Mouse (Mus musculus): ENCODE data around the gene Tmem217. TPM values are rescaled to one million over a fixed set of nuclear protein-coding genes. Genes with fewer than 3 reads are reported as not detected.

The Tmem217 gene
- polyA plus RNA-seq, 1 experiment from 2014 or later, result 1.5 TPM

- peaks cover 88% of the 10 kb centered on the region for H3K36me3 ChIP-seq
- 86% methylated on average over 4 of the region's 4 CpGs for WGBS
These were observed 27.5 kb upstream of the Tmem217 start for GRCm38 (mm10) chr17:29579579-29580126.

GRCm38 (mm10) chr17:29569831-29570230 is 17.6 kb upstream of the Tmem217 start:
- 88% methylated on average over 6 of the region's 6 CpGs for WGBS
- Histone ChIP-seq H3K4me3 (no peak overlapping the region), H3K36me3 (peaks cover 86% of the 10 kb centered on the region)

More at GRCm38 (mm10) chr17:29579579-29580126, 27.5 kb upstream of the Tmem217 start:
- Histone ChIP-seq H3K27ac (no peak overlapping the region), H3K27me3 (ENCODE audit: insufficient read depth, poor library complexity, severe bottlenecking) (no peaks in the 10 kb centered on the region), H3K9me3 (no peaks in the 10 kb centered on the region), H3K4me1 (peaks cover 14% of the 10 kb centered on the region; the same call in 1 of the 2 replicates), H3K4me3 (no peak overlapping the region)
- DNase-seq (ENCODE audit: low spot score), result no peak

GRCm38 (mm10) chr17:29568435-29568834 is 16.2 kb upstream of the Tmem217 start:
- DNase-seq (ENCODE audit: low spot score), result no peak
- Histone ChIP-seq H3K27ac (no peak overlapping the region), H3K27me3 (ENCODE audit: insufficient read depth, poor library complexity, severe bottlenecking) (no peaks in the 10 kb centered on the region), H3K4me1 (no peaks in the 10 kb centered on the region), H3K36me3 (peaks cover 85% of the 10 kb centered on the region), H3K4me3 (no peak overlapping the region), H3K9me3 (no peaks in the 10 kb centered on the region)
- WGBS, result 90% methylated on average over 15 of the region's 15 CpGs

More at GRCm38 (mm10) chr17:29569831-29570230, 17.6 kb upstream of the Tmem217 start:
- H3K4me1 ChIP-seq, result peaks cover 3% of the 10 kb centered on the region; the same call in 1 of the 2 replicates
- DNase-seq (ENCODE audit: low spot score), result no peak
- H3K27ac ChIP-seq, result no peak overlapping the region
- H3K27me3 ChIP-seq (ENCODE audit: insufficient read depth, poor library complexity, severe bottlenecking), result no peaks in the 10 kb centered on the region
- no peaks in the 10 kb centered on the region for H3K9me3 ChIP-seq

GRCm38 (mm10) chr17:29565521-29565920 is 13.3 kb upstream of the Tmem217 start:
- Histone ChIP-seq H3K27ac (no peak overlapping the region), H3K4me1 (no peaks in the 10 kb centered on the region), H3K9me3 (no peaks in the 10 kb centered on the region), H3K27me3 (ENCODE audit: insufficient read depth, poor library complexity, severe bottlenecking) (no peaks in the 10 kb centered on the region), H3K36me3 (peaks cover 56% of the 10 kb centered on the region), H3K4me3 (no peak overlapping the region)
- 97% methylated on average over 5 of the region's 5 CpGs for WGBS
- no peak for DNase-seq (ENCODE audit: low spot score)

- Histone ChIP-seq H3K4me3 (no peak overlapping the region), H3K27me3 (ENCODE audit: insufficient read depth, poor library complexity, severe bottlenecking) (no peaks in the 10 kb centered on the region), H3K9me3 (no peaks in the 10 kb centered on the region), H3K27ac (no peak overlapping the region), H3K4me1 (peaks cover 31% of the 10 kb centered on the region), H3K36me3 (peaks cover 9% of the 10 kb centered on the region)
- DNase-seq (ENCODE audit: low spot score), result no peak
- 78% methylated on average over 5 of the region's 5 CpGs for WGBS
These were observed 6.3 kb upstream of the Tmem217 start for GRCm38 (mm10) chr17:29558476-29558875.

- Histone ChIP-seq H3K36me3 (peaks cover 9% of the 10 kb centered on the region), H3K27ac (peak overlapping the region; percentile 42; the same call in 1 of the 2 replicates), H3K9me3 (no peaks in the 10 kb centered on the region), H3K4me3 (no peak overlapping the region), H3K4me1 (peaks cover 31% of the 10 kb centered on the region), H3K27me3 (ENCODE audit: insufficient read depth, poor library complexity, severe bottlenecking) (no peaks in the 10 kb centered on the region)
- WGBS, result 78% methylated on average over 7 of the region's 7 CpGs
- no peak for DNase-seq (ENCODE audit: low spot score)
These were observed 4.7 kb upstream of the Tmem217 start for GRCm38 (mm10) chr17:29556893-29557292.

- DNase-seq (ENCODE audit: low spot score), result no peak
- Histone ChIP-seq H3K27ac (peak overlapping the region; percentile 42; the same call in 1 of the 2 replicates), H3K4me3 (no peak overlapping the region), H3K4me1 (peaks cover 31% of the 10 kb centered on the region), H3K36me3 (peaks cover 9% of the 10 kb centered on the region), H3K27me3 (ENCODE audit: insufficient read depth, poor library complexity, severe bottlenecking) (no peaks in the 10 kb centered on the region), H3K9me3 (no peaks in the 10 kb centered on the region)
- WGBS, result 89% methylated on average over 10 of the region's 10 CpGs
These were observed 4.3 kb upstream of the Tmem217 start for GRCm38 (mm10) chr17:29556456-29556855.

- no peak for DNase-seq (ENCODE audit: low spot score)
- no peaks in the 10 kb centered on the region for H3K9me3 ChIP-seq
- H3K4me3 ChIP-seq, result no peak overlapping the region
- no peak overlapping the region for H3K27ac ChIP-seq
- H3K36me3 ChIP-seq, result no peaks in the 10 kb centered on the region; the same call in 1 of the 2 replicates
- peaks cover 51% of the 10 kb centered on the region for H3K4me1 ChIP-seq
- no peaks in the 10 kb centered on the region for H3K27me3 ChIP-seq (ENCODE audit: insufficient read depth, poor library complexity, severe bottlenecking)
These were observed 2.0 kb upstream of the Tmem217 start for GRCm38 (mm10) chr17:29554176-29554575.

GRCm38 (mm10) chr17:29551019-29551418 is 1.2 kb downstream of the Tmem217 start:
- peaks cover 36% of the 10 kb centered on the region for H3K4me1 ChIP-seq
- H3K27ac ChIP-seq, result 0 out of 2 replicates have a peak overlapping the region, but pooled peaks have one; percentile 25
- no peak for DNase-seq (ENCODE audit: low spot score)
- 44% methylated on average over 6 of the region's 6 CpGs for WGBS
- H3K9me3 ChIP-seq, result no peaks in the 10 kb centered on the region
- no peaks in the 10 kb centered on the region for H3K27me3 ChIP-seq (ENCODE audit: insufficient read depth, poor library complexity, severe bottlenecking)
- no peaks in the 10 kb centered on the region for H3K36me3 ChIP-seq
- peak overlapping the region; percentile 99 for H3K4me3 ChIP-seq

- Histone ChIP-seq H3K4me3 (peak within 1 kb of the TSS; percentile 99), H3K27ac (peak within 1 kb of the TSS; percentile 97), H3K27me3 (ENCODE audit: insufficient read depth, poor library complexity, severe bottlenecking) (no peaks in the 10 kb centered on the region), H3K9me3 (no peaks in the 10 kb centered on the region), H3K36me3 (no peaks in the 10 kb centered on the region), H3K4me1 (peaks cover 24% of the 10 kb centered on the region)
- WGBS, result under 1% methylated on average over 44 of the region's 44 CpGs
- peak; percentile 97 for DNase-seq (ENCODE audit: low spot score)
These were observed 2.4 kb downstream of the Tmem217 start, which contains the start of the genes Gm17657 and Tbc1d22b for GRCm38 (mm10) chr17:29549543-29550428. Gm17657 (minus strand) TSS chr17:29549638. Tbc1d22b (plus strand) TSS chr17:29549785.

GRCm38 (mm10) chr17:29548994-29549393 is 3.2 kb downstream of the Tmem217 start:
- H3K4me3 ChIP-seq, result peak overlapping the region; percentile 99
- WGBS, result 53% methylated on average over 8 of the region's 8 CpGs
- H3K27me3 ChIP-seq (ENCODE audit: insufficient read depth, poor library complexity, severe bottlenecking), result no peaks in the 10 kb centered on the region
- peaks cover 20% of the 10 kb centered on the region for H3K4me1 ChIP-seq
- no peaks in the 10 kb centered on the region for H3K9me3 ChIP-seq
- DNase-seq (ENCODE audit: low spot score), result no peak
- no peak overlapping the region for H3K27ac ChIP-seq
- H3K36me3 ChIP-seq, result no peaks in the 10 kb centered on the region

- WGBS, result 63% methylated on average over 3 of the region's 3 CpGs
- H3K4me3 ChIP-seq, result no peak overlapping the region
- H3K4me1 ChIP-seq, result peaks cover 20% of the 10 kb centered on the region
- no peaks in the 10 kb centered on the region for H3K36me3 ChIP-seq
- no peak overlapping the region for H3K27ac ChIP-seq
- no peaks in the 10 kb centered on the region for H3K9me3 ChIP-seq
- H3K27me3 ChIP-seq (ENCODE audit: insufficient read depth, poor library complexity, severe bottlenecking), result no peaks in the 10 kb centered on the region
- DNase-seq (ENCODE audit: low spot score), result no peak
These were observed 3.7 kb downstream of the Tmem217 start for GRCm38 (mm10) chr17:29548494-29548893.

- 85% methylated on average over 5 of the region's 5 CpGs for WGBS
These were observed 6.9 kb downstream of the Tmem217 start for GRCm38 (mm10) chr17:29545241-29545640.

More at GRCm38 (mm10) chr17:29545241-29545640, 6.9 kb downstream of the Tmem217 start:
- H3K9me3 ChIP-seq, result no peaks in the 10 kb centered on the region
- no peak overlapping the region for H3K4me3 ChIP-seq
- no peaks in the 10 kb centered on the region for H3K36me3 ChIP-seq
- peaks cover 9% of the 10 kb centered on the region for H3K4me1 ChIP-seq
- H3K27me3 ChIP-seq (ENCODE audit: insufficient read depth, poor library complexity, severe bottlenecking), result no peaks in the 10 kb centered on the region
- H3K27ac ChIP-seq, result no peak overlapping the region
- DNase-seq (ENCODE audit: low spot score), result no peak

Data from heart, embryonic 10.5 days (tissue).